Mouse (Mus musculus) right cerebral cortex, postnatal 14 days (tissue): ENCODE measurements around the gene 2410141K09Rik.
"Not testable (repeated sequence)": the region's sequence is repeated elsewhere in the genome, so short reads cannot be mapped to it uniquely, and the experiment has no call there.

Experiments
- DNase-seq: peaks from one replicate; pipeline ENCODE4 v3.0.0; 2022

The 2410141K09Rik gene

DNA sequence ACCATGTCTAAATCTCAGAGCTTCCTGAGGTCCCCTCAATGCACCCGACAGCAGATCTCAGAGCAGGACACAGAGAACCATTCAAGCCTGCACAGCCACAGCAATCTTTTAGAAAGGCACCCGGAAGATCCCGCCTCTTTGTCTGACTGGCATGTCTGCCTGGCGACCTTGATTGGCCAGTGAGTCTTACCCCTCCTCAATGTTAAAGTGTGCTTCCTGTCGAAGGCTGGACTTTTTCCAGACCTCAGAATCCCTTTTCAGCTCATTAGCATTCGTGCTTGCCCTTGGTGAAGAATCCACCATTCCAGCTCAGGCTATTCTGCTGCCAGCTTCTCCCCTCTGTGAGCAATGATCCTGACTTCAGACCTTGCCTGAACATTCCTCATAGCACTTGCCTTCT lies at the start of gene 2410141K09Rik:
TSS of gene 2410141K09Rik (minus strand) at position 101 of the 400 bp plus-strand sequence.
- DNase-seq: not testable (repeated sequence)

- not testable (repeated sequence) for DNase-seq
These were observed 14.1 kb downstream of the 2410141K09Rik start for GRCm38 (mm10) chr13:66426858-66427257.

DNA sequence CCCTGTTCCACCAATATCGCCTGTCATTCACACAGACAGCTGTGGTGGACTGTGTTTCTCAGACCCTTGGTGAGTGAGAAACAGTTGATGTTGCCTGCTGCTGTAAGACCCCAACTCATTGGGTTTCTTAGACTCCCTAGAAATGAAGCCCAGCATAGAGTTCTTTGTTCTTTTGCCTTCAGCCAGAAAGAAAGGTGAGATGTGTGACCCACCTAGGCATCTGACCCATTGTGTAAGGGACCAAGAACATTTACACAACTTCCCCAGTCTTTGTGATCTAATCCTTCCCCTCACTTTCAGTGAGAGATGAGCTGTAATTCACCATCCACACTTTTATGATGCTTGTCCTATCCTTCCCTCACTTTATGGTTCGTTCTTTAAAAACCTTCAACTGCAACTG lies 26.0 kb downstream of the 2410141K09Rik start:
- DNase-seq: not testable (repeated sequence)
